Mouse (Mus musculus) forebrain, postnatal 0 days (tissue): Measurements from ENCODE around the gene Ggn. TPM values are rescaled to one million over a fixed set of nuclear protein-coding genes. Genes with fewer than 3 reads are reported as not detected.

ENCODE experiments used
- ATAC-seq: fragments of 200-750 bp; cut with Nextera tagmentation; 2 replicates; pipeline ENCODE4 v1.8.0; 2017; ENCODE audit warnings: mild to moderate bottlenecking, moderate library complexity
- DNase-seq: peaks from one replicate; pipeline ENCODE4 v3.0.0-alpha.2; 2015
- H3K27ac ChIP-seq: fragments of 300-500 bp; sonication (generic); 2 replicates; pipeline ENCODE4 v1.5.1; 2014; ENCODE audit warnings: low read depth, mild to moderate bottlenecking, antibody characterized with exemption, low read length, moderate library complexity, mixed read lengths
- H3K27me3 ChIP-seq: fragments of 300-500 bp; sonication (generic); 2 replicates; pipeline ENCODE4 v1.6.1; 2014; ENCODE audit warnings: mild to moderate bottlenecking, low read length, mixed read lengths; ENCODE audit not compliant: insufficient read depth
- H3K36me3 ChIP-seq: fragments of 300-500 bp; sonication (generic); 2 replicates; pipeline ENCODE4 v1.6.1; 2014; ENCODE audit warnings: mild to moderate bottlenecking, moderate library complexity; ENCODE audit not compliant: insufficient read depth
- H3K4me1 ChIP-seq: fragments of 300-500 bp; sonication (generic); 2 replicates; pipeline ENCODE4 v1.6.1; 2014; ENCODE audit warnings: antibody characterized with exemption; ENCODE audit not compliant: insufficient read depth
- H3K4me2 ChIP-seq: fragments of 300-500 bp; sonication (generic); 2 replicates; pipeline ENCODE4 v1.6.1; 2014; ENCODE audit warnings: low read depth, mild to moderate bottlenecking, moderate library complexity
- H3K4me3 ChIP-seq: fragments of 300-500 bp; sonication (generic); 2 replicates; pipeline ENCODE4 v1.5.1; 2014; ENCODE audit warnings: low read depth, low read length, mixed read lengths
- H3K9ac ChIP-seq: fragments of 300-500 bp; sonication (generic); 2 replicates; pipeline ENCODE4 v1.6.1; 2014; ENCODE audit warnings: mild to moderate bottlenecking
- H3K9me3 ChIP-seq: fragments of 300-500 bp; sonication (generic); 2 replicates; pipeline ENCODE4 v1.6.1; 2016; ENCODE audit warnings: low read length
- CTCF ChIP-seq: sonication (generic); IDR thresholded peaks from 2 replicates; pipeline ENCODE4 v1.5.1; 2016; ENCODE audit warnings: antibody characterized with exemption, control low read depth, low read depth
- WGBS: fragments of 180-500 bp; shearing (Covaris S2); extraction: QIAGEN DNeasy Blood & Tissue Kit; methylation state at CpG from one replicate; pipeline ENCODE4 v1.1.7; 2014; 5-methylcytosine and 5-hydroxymethylcytosine counted together
- polyA plus RNA-seq: library from polyadenylated mRNA; unstranded; fragments of >200 nt; fragmentation: Nextera tagmentation; extraction: Ambion mirVana; gene quantifications from 2 replicates; pipeline ENCODE4 v1.2.1, GENCODE M21; 2015
- total RNA-seq: library from RNA; depleted of rRNA; stranded (reverse); fragments of >200 nt; gene quantifications from 2 replicates; pipeline ENCODE4 v1.2.3, GENCODE M21; 2014

The Ggn gene
- total and polyA plus RNA-seq, 2 experiments from 2014 or later = 0.40 to 0.67 TPM

DNA sequence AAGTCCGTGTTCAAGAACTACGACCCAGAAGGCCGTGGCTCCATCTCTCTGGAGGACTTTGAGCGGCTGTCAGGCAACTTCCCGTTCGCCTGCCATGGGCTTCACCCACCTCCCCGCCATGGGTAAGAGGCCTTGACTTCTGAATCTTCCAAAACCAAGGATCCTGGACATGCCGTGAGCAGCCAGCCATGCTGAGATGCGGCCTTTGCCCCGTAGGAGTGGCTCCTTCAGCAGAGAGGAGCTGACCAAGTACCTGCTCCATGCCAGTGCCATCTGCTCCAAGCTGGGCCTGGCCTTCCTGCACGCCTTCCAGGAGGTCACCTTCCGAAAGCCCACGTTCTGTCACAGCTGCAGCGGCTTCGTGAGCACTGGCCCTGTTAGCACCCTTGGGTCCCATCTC lies 21.2 kb upstream of the Ggn start:
- no peak overlapping the region for H3K9ac ChIP-seq
- no peak overlapping the region for H3K4me2 ChIP-seq
- no peaks in the 10 kb centered on the region for H3K4me1 ChIP-seq
- H3K27ac ChIP-seq = no peak overlapping the region
- H3K36me3 ChIP-seq = no peaks in the 10 kb centered on the region; the same call in 1 of the 2 replicates
- 91% methylated on average over 15 of the region's 15 CpGs for WGBS
- no peak for DNase-seq
- H3K9me3 ChIP-seq = no peaks in the 10 kb centered on the region
- H3K27me3 ChIP-seq = no peaks in the 10 kb centered on the region
- no peak for ATAC-seq
- H3K4me3 ChIP-seq = no peak overlapping the region
- no peak for TF ChIP-seq CTCF

DNA sequence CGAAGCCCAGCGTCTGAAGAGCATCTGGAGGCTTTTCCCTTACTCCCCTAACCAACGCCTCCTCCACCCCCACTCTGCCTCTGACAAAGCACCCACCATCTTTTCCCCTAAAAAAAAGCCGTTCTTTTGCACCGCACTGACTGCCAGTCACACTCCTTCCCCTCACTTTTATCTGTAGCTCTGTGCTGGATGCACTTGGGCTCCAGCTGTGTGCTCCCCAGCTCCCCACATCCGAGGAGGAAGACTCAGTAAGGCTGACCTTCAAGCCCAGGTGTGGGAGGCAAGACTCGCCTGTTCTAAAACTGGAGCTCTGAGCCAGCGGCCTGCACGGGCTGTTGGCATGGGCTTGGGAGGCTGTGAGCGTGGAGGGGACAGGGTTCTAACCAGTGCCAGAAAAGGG lies 18.5 kb upstream of the Ggn start:
- no peaks in the 10 kb centered on the region for H3K4me1 ChIP-seq
- no peak overlapping the region for H3K9ac ChIP-seq
- H3K9me3 ChIP-seq = no peaks in the 10 kb centered on the region
- 66% methylated on average over 10 of the region's 10 CpGs for WGBS
- DNase-seq = no peak
- no peak overlapping the region for H3K27ac ChIP-seq
- H3K4me2 ChIP-seq = no peak overlapping the region
- H3K4me3 ChIP-seq = no peak overlapping the region
- no peaks in the 10 kb centered on the region for H3K27me3 ChIP-seq
- no peaks in the 10 kb centered on the region; the same call in 1 of the 2 replicates for H3K36me3 ChIP-seq
- ATAC-seq = no peak
- TF ChIP-seq CTCF = no peak

DNA sequence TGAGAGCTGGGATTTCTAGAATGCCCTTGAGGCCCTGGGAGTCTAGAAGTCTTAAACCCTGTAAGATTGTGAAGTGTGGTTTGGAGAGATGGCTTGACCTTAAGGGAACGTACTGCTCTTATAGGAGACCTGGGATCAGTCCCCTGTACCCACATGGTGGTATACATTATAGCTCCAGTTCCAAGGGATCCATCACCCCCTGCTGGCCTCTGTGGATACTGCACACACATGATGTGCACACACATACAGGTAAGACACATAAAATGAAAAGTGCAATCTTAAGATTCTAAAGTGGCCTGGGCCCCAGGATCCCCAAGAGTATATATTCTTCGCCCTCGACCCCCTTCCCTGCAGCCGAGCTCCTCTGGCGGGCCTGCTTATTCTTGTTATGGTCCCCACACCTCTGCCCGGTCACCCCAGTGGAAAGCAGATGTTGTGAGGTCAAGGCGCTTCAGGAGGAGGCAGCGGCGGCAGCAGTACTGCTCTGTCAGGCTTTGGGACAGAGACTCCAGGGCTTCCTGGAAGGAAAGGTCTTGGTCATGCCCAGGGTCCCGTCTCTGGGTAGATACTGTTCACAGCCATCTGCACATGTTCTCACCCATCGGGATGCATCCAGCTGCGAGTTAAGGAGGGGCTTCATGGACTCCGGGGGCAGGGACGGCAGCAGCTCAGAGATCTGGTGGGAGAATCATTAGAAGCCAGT lies 15.8 kb upstream of the Ggn start:
- 97% methylated on average over 14 of the region's 14 CpGs for WGBS

DNA sequence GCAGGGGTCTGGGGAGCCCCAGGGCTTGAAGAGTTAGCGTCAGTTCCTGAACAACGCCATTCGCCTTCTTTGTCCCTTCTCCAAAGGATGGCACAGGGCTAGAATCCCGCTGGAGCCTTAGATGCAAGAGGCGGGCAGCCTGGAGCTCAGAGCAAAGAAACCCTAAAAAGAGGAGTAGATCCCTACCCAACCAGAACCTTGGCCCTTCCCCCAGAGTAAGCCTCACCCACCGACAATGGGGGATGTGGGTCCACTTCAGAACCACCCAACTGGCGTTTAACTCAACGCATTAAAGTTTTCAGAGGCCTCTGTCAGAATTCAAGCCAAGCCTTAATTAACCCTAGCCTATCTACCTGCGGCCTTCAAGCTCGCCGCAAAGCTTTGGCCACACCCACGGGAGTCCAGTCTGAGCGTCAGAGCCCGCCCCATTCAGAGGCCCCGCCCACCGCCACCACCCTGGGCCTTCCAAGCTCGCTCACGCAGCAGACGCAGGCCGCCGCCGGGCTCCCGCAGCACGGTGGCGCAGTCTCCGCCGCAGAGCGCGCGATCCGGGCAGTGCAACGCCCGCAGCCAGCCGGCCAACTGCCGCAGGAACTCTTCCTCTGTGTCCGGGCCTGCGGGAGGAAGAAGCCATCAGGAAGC lies 14.7 kb upstream of the Ggn start:
- no peaks in the 10 kb centered on the region for H3K4me1 ChIP-seq
- peak overlapping the region; percentile 78 for H3K4me3 ChIP-seq
- 7% methylated on average over 37 of the region's 37 CpGs for whole genome bisulfite sequencing
- peak; percentile 89 for DNase-seq
- TF ChIP-seq CTCF = peak; percentile 52
- H3K36me3 ChIP-seq = no peaks in the 10 kb centered on the region; the same call in 1 of the 2 replicates
- peak; percentile 92 for ATAC-seq
- H3K4me2 ChIP-seq = peak overlapping the region; percentile 87
- no peaks in the 10 kb centered on the region for H3K9me3 ChIP-seq
- peak overlapping the region; percentile 86 for H3K27ac ChIP-seq
- peak overlapping the region; percentile 69 for H3K9ac ChIP-seq
- no peaks in the 10 kb centered on the region for H3K27me3 ChIP-seq

More for the DNA sequence above, 15.8 kb upstream of the Ggn start:
- ATAC-seq (no peak), DNase-seq (no peak)
- no peak overlapping the region for H3K4me2 ChIP-seq
- H3K36me3 ChIP-seq = no peaks in the 10 kb centered on the region; the same call in 1 of the 2 replicates
- no peaks in the 10 kb centered on the region for H3K9me3 ChIP-seq
- no peak overlapping the region for H3K9ac ChIP-seq
- no peaks in the 10 kb centered on the region for H3K4me1 ChIP-seq
- H3K27me3 ChIP-seq = no peaks in the 10 kb centered on the region
- no peak overlapping the region for H3K4me3 ChIP-seq
- H3K27ac ChIP-seq = no peak overlapping the region
- peak; percentile 28 for TF ChIP-seq CTCF

DNA sequence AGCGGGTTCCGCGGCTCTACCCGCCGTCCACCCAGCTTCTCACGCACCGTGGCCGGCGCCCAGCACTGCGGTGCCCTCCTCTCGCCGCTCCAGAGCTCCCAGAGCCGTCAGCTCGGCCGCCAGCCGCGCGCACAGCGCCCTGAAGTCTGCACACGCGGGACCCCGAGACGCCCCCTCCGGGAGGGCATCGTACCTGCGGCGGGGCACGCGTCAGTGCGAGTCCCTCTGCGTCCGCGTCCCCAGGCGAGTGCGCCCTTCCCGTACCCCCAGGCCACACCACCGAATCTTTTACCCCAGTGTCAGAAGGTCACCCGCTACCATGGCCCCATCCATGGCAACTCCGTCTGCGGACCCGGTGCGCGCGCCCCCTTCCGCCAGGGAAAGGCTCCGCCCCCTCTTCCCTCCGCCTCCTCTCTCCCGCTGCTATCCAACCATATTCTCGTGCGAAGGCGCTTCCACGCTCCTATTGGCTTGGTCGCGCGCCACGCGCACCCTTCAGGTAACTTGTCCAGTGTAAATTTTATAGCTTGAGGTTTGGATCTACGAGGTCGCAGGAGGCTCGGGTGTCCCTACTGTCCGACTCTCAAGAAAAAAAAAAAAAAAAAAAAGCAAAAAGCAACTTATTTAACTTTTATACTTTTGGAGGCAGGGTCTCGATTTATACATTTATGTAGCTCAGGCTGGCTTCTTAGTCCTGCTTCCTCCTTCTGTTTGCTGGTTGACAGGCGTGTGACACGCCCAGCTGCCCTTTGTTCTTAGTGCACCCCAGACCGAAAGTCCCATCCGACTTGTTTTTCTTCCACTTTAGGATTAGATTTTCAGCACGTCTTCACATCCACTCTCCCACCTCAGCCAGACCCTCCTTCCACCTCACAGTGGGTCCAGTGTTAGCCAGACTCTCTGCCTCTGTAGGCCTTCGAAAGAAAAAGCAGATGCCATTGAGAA lies 13.9 kb upstream of the Ggn start, which contains the start of gene Fam98c:
Gene Fam98c, minus strand, starts transcription at position 397 of the 945 bp plus-strand sequence.
- H3K9ac ChIP-seq = peak within 1 kb of the TSS; percentile 69
- ATAC-seq (peak; percentile 87), DNase-seq (peak; percentile 84)
- H3K36me3 ChIP-seq = peaks cover 2% of the 10 kb centered on the region
- H3K27me3 ChIP-seq = no peaks in the 10 kb centered on the region
- peak; percentile 65 for TF ChIP-seq CTCF
- H3K4me2 ChIP-seq = peak within 1 kb of the TSS; percentile 87
- no peaks in the 10 kb centered on the region for H3K4me1 ChIP-seq
- 3% methylated on average over 57 of the region's 68 CpGs for WGBS
- H3K9me3 ChIP-seq = no peaks in the 10 kb centered on the region
- H3K4me3 ChIP-seq = peak within 1 kb of the TSS; percentile 78
- peak within 1 kb of the TSS; percentile 86 for H3K27ac ChIP-seq

DNA sequence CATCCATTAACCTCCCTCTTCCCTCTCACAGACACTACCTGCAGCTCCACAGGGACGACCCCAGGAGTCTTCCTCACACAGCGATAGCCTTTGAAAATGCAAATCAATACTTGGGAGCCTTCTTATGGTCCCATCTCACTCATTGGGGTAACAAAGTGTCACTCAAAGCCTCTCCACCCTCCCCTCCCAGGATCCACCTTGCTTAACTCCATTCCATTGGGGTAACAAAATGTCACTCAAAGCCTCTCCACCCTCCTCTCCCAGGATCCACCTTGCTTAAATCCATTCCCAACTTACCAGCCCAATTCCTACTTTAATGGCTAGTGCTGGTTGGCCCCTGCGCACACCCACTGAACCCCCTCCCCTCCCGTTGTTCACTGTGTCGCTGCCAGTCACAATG lies 11.7 kb upstream of the Ggn start:
- WGBS = 1% methylated on average over 5 of the region's 5 CpGs
- no peak for DNase-seq
- TF ChIP-seq CTCF = no peak
- Histone ChIP-seq H3K9me3 (no peaks in the 10 kb centered on the region), H3K36me3 (peaks cover 12% of the 10 kb centered on the region), H3K9ac (no peak overlapping the region), H3K4me2 (no peak overlapping the region), H3K27ac (no peak overlapping the region), H3K27me3 (no peaks in the 10 kb centered on the region), H3K4me3 (no peak overlapping the region), H3K4me1 (no peaks in the 10 kb centered on the region)
- ATAC-seq = no peak
